Mouse (Mus musculus): ENCODE measurements around the gene Vps18. TPM values are rescaled to one million over a fixed set of nuclear protein-coding genes. Genes with fewer than 3 reads are reported as not detected.

Vps18 gene
- polyA plus RNA-seq (2015; fragmentation: Nextera tagmentation; extraction: Ambion mirVana), result 13.3 and 13.6 TPM in 2 replicates

DNA sequence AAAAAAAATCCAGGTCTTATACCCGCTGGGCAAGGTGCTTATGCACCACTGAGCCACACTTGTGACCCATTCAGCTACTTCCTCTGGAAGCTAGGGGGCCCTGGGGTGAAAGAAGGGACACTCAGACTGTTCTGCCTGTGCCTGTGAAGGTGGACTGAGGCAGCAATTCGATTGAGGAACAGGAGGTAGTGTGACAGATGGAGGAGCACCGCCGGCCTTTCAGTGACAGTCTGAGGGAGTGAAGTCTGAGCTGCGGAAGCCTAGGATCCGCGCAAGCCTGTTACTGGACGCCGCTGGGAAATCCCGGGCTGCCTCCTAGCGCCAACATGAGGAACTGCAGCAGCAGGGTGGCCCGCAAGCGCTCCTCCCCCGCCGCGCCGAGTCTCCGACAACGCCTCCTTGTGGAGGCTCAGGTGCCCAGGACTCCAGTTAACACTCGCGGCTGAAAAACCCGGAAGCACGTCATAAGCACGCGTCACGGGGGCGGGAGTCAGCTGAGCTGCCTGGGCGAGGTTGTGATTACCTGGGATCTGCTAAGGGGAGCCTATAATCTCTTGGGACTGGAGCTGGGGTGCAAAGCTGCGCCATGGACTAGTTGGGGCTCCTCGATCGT lies at the start of gene Vps18:
Gene Vps18, plus strand, starts transcription at position 471 of the 613 bp plus-strand sequence.
- peaks cover 12% of the 10 kb centered on the region for H3K4me1 ChIP-seq (ENCODE audit: control insufficient read depth, insufficient read depth, low read length)
- ATAC-seq (replicated peaks; ENCODE audit: extremely low read depth, insufficient read depth, low FRiP score), result peak; percentile 96
- no peaks in the 10 kb centered on the region for H3K27me3 ChIP-seq (ENCODE audit: control insufficient read depth, insufficient read depth, low read length)
- 1% methylated on average over 31 of the region's 31 CpGs for WGBS
- H3K27ac ChIP-seq (ENCODE audit: low read length), result peak within 1 kb of the TSS; percentile 17; the same call in 1 of the 2 replicates
- peaks cover 24% of the 10 kb centered on the region for H3K36me3 ChIP-seq (ENCODE audit: control insufficient read depth, insufficient read depth)
- peak within 1 kb of the TSS; percentile 96 for H3K4me2 ChIP-seq (ENCODE audit: low read depth, low read length)
- H3K9ac ChIP-seq (ENCODE audit: low read length), result peak within 1 kb of the TSS; percentile 93
- H3K4me3 ChIP-seq (ENCODE audit: low read length), result peak within 1 kb of the TSS; percentile 88
- no peaks in the 10 kb centered on the region for H3K9me3 ChIP-seq (replicated peaks; ENCODE audit: control insufficient read depth, low read length)

DNA sequence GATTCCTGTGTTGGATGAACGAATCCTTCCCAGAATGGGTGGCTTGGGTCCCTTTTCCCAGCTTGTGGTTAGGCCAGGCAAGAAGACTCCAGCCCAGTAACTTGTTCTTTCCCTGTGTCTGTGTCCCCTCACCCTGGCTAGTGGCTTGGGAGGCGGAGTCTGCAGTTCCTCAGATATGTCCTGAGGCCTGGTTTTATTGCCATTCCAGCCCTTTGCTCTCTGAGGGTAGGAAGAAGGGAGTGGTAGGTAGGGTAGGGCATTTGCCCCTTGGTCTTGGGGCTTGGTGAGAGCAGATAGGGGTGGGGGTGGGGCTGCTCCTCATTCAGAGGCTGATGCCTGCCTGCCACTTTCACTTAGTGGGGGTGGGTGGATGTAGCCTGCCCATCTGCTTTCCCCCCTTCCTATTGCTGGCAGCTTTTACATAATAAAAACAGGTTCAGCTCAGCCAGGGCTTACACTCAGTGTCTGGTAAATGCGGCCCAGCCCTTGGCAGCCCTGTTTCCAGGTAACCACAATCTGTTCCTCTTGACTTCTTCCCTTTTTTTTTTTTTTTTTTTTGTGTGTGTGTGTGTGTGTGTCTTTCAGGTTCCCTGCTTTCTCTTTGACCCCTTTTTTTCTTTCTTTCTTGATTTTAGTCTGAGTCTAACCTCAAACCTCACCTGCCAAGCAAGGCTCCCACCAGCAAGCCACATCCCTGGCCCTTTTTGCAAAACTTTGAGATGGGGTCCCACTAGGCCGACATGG lies 48.3 kb upstream of the Vps18 start:
- no peak overlapping the region for H3K9ac ChIP-seq (ENCODE audit: low read length)
- H3K36me3 ChIP-seq (ENCODE audit: control insufficient read depth, insufficient read depth), result no peaks in the 10 kb centered on the region
- H3K9me3 ChIP-seq (replicated peaks; ENCODE audit: control insufficient read depth, low read length), result no peaks in the 10 kb centered on the region
- H3K27ac ChIP-seq (ENCODE audit: low read length), result no peak overlapping the region
- 63% methylated on average over 4 of the region's 4 CpGs for whole genome bisulfite sequencing
- no peak overlapping the region for H3K4me2 ChIP-seq (ENCODE audit: low read depth, low read length)
- H3K27me3 ChIP-seq (ENCODE audit: control insufficient read depth, insufficient read depth, low read length), result peaks cover 46% of the 10 kb centered on the region
- H3K4me1 ChIP-seq (ENCODE audit: control insufficient read depth, insufficient read depth, low read length), result peaks cover 9% of the 10 kb centered on the region
- ATAC-seq (replicated peaks; ENCODE audit: extremely low read depth, insufficient read depth, low FRiP score), result no peak
- H3K4me3 ChIP-seq (ENCODE audit: low read length), result no peak overlapping the region

DNA sequence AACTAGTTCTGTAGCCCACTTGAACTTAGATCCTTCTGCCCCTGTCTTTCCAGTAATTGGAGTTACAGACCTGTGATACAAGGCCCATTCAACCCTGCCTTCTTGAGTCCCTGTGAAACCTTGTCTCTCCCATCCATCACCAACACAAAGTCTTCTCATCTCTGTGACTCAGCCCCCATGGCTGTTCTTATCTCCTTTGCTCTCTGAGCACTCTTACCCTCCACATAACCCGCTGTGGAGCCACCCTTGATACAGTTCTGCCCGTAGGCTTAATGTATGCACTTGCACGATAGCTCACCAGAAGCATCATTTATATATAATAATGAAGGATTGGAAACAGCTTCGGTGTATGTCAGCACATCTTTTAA lies 47.7 kb upstream of the Vps18 start:
- Histone ChIP-seq H3K4me2 (ENCODE audit: low read depth, low read length) (no peak overlapping the region), H3K27me3 (ENCODE audit: control insufficient read depth, insufficient read depth, low read length) (peaks cover 41% of the 10 kb centered on the region), H3K9me3 (replicated peaks; ENCODE audit: control insufficient read depth, low read length) (no peaks in the 10 kb centered on the region), H3K4me1 (ENCODE audit: control insufficient read depth, insufficient read depth, low read length) (peaks cover 9% of the 10 kb centered on the region), H3K36me3 (ENCODE audit: control insufficient read depth, insufficient read depth) (no peaks in the 10 kb centered on the region), H3K4me3 (ENCODE audit: low read length) (no peak overlapping the region), H3K9ac (ENCODE audit: low read length) (no peak overlapping the region), H3K27ac (ENCODE audit: low read length) (no peak overlapping the region)
- ATAC-seq (replicated peaks; ENCODE audit: extremely low read depth, insufficient read depth, low FRiP score), result no peak
- 71% methylated on average over 4 of the region's 4 CpGs for WGBS

- Histone ChIP-seq H3K27ac (ENCODE audit: low read length) (no peak overlapping the region), H3K4me3 (ENCODE audit: low read length) (no peak overlapping the region), H3K4me1 (ENCODE audit: control insufficient read depth, insufficient read depth, low read length) (0 out of 2 replicates have a peak, but pooled peaks cover 2% of the 10 kb centered on the region), H3K9ac (ENCODE audit: low read length) (no peak overlapping the region), H3K36me3 (ENCODE audit: control insufficient read depth, insufficient read depth) (no peaks in the 10 kb centered on the region), H3K9me3 (replicated peaks; ENCODE audit: control insufficient read depth, low read length) (no peaks in the 10 kb centered on the region), H3K4me2 (ENCODE audit: low read depth, low read length) (no peak overlapping the region), H3K27me3 (ENCODE audit: control insufficient read depth, insufficient read depth, low read length) (peaks cover 23% of the 10 kb centered on the region)
- 69% methylated on average over 9 of the region's 9 CpGs for WGBS
- no peak for ATAC-seq (replicated peaks; ENCODE audit: extremely low read depth, insufficient read depth, low FRiP score)
Measured at GRCm38 (mm10) chr2:119242548-119242947, 46.0 kb upstream of the Vps18 start.

DNA sequence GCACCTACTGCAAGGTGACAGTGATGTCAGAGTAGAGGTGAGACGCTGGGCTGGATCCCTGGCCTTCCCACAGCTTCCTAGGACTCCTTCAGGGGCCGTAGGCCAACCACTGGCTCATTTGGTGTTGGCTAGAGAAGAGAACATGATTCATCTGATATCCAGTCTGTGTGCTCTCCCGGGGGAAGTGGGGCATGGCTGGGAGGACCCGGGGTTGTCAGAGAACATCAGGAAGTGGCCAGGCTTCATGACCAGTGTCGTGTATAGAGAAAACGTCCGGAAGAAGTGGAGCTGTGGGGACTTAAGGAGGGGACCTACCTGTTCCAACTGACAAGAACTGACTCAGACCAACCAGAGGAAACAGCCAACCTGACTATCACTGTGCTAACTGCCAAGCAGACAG lies 43.3 kb upstream of the Vps18 start:
- 72% methylated on average over 7 of the region's 7 CpGs for WGBS
- ATAC-seq (replicated peaks; ENCODE audit: extremely low read depth, insufficient read depth, low FRiP score), result no peak
- H3K27ac ChIP-seq (ENCODE audit: low read length), result no peak overlapping the region

GRCm38 (mm10) chr2:119247904-119248303 lies 40.6 kb upstream of the Vps18 start:
- ATAC-seq (replicated peaks; ENCODE audit: extremely low read depth, insufficient read depth, low FRiP score), result no peak

More for the DNA sequence above, 43.3 kb upstream of the Vps18 start:
- no peak overlapping the region for H3K4me3 ChIP-seq (ENCODE audit: low read length)
- H3K9me3 ChIP-seq (replicated peaks; ENCODE audit: control insufficient read depth, low read length), result no peaks in the 10 kb centered on the region
- H3K4me2 ChIP-seq (ENCODE audit: low read depth, low read length), result no peak overlapping the region
- peaks cover under 1% of the 10 kb centered on the region for H3K27me3 ChIP-seq (ENCODE audit: control insufficient read depth, insufficient read depth, low read length)
- H3K36me3 ChIP-seq (ENCODE audit: control insufficient read depth, insufficient read depth), result no peaks in the 10 kb centered on the region
- no peaks in the 10 kb centered on the region for H3K4me1 ChIP-seq (ENCODE audit: control insufficient read depth, insufficient read depth, low read length)
- H3K9ac ChIP-seq (ENCODE audit: low read length), result no peak overlapping the region

GRCm38 (mm10) chr2:119249592-119250061 lies 38.9 kb upstream of the Vps18 start:
- 52% methylated on average over 4 of the region's 4 CpGs for WGBS
- H3K4me2 ChIP-seq (ENCODE audit: low read depth, low read length), result no peak overlapping the region
- H3K4me1 ChIP-seq (ENCODE audit: control insufficient read depth, insufficient read depth, low read length), result peaks cover 4% of the 10 kb centered on the region
- H3K4me3 ChIP-seq (ENCODE audit: low read length), result no peak overlapping the region
- H3K9ac ChIP-seq (ENCODE audit: low read length), result no peak overlapping the region
- peaks cover 9% of the 10 kb centered on the region for H3K27me3 ChIP-seq (ENCODE audit: control insufficient read depth, insufficient read depth, low read length)
- H3K27ac ChIP-seq (ENCODE audit: low read length), result no peak overlapping the region
- no peaks in the 10 kb centered on the region for H3K9me3 ChIP-seq (replicated peaks; ENCODE audit: control insufficient read depth, low read length)
- no peak for ATAC-seq (replicated peaks; ENCODE audit: extremely low read depth, insufficient read depth, low FRiP score)
- H3K36me3 ChIP-seq (ENCODE audit: control insufficient read depth, insufficient read depth), result no peaks in the 10 kb centered on the region

More at GRCm38 (mm10) chr2:119247904-119248303, 40.6 kb upstream of the Vps18 start:
- Histone ChIP-seq H3K36me3 (ENCODE audit: control insufficient read depth, insufficient read depth) (no peaks in the 10 kb centered on the region), H3K4me1 (ENCODE audit: control insufficient read depth, insufficient read depth, low read length) (peaks cover 4% of the 10 kb centered on the region), H3K27me3 (ENCODE audit: control insufficient read depth, insufficient read depth, low read length) (peaks cover 3% of the 10 kb centered on the region), H3K9ac (ENCODE audit: low read length) (no peak overlapping the region), H3K27ac (ENCODE audit: low read length) (no peak overlapping the region), H3K9me3 (replicated peaks; ENCODE audit: control insufficient read depth, low read length) (no peaks in the 10 kb centered on the region), H3K4me3 (ENCODE audit: low read length) (no peak overlapping the region), H3K4me2 (ENCODE audit: low read depth, low read length) (no peak overlapping the region)
- 80% methylated on average over 9 of the region's 9 CpGs for WGBS

- no peak for ATAC-seq (replicated peaks; ENCODE audit: extremely low read depth, insufficient read depth, low FRiP score)
- no peak overlapping the region for H3K27ac ChIP-seq (ENCODE audit: low read length)
- peaks cover 10% of the 10 kb centered on the region for H3K27me3 ChIP-seq (ENCODE audit: control insufficient read depth, insufficient read depth, low read length)
- no peak overlapping the region for H3K4me3 ChIP-seq (ENCODE audit: low read length)
- no peaks in the 10 kb centered on the region for H3K9me3 ChIP-seq (replicated peaks; ENCODE audit: control insufficient read depth, low read length)
- WGBS, result 57% methylated on average over 5 of the region's 5 CpGs
- no peak overlapping the region for H3K9ac ChIP-seq (ENCODE audit: low read length)
- H3K4me2 ChIP-seq (ENCODE audit: low read depth, low read length), result no peak overlapping the region
- H3K36me3 ChIP-seq (ENCODE audit: control insufficient read depth, insufficient read depth), result no peaks in the 10 kb centered on the region
- peaks cover 4% of the 10 kb centered on the region for H3K4me1 ChIP-seq (ENCODE audit: control insufficient read depth, insufficient read depth, low read length)
Measured at GRCm38 (mm10) chr2:119250377-119250776, 38.2 kb upstream of the Vps18 start.
